Mouse (Mus musculus) gastrocnemius, postnatal 10 days (tissue): ENCODE data around the gene Vamp5. TPM values are rescaled to one million over a fixed set of nuclear protein-coding genes. Genes with fewer than 3 reads are reported as not detected.
A peak's percentile ranks its signal among the peaks of the same experiment; 100 is the strongest.

Source experiments
- DNase-seq: peaks from one replicate; pipeline ENCODE4 v3.0.0; 2021; ENCODE audit warnings: mixed read lengths
- total RNA-seq, 2 experiments: library from RNA; stranded (reverse); gene quantifications; 2 replicates each; pipeline ENCODE4 v1.2.3; 2021

The Vamp5 gene
- total RNA-seq, 2 experiments from 2014 or later = 49.1 to 50.0 TPM

- DNase-seq = no peak
Observed at GRCm38 (mm10) chr6:72346261-72346660, 34.0 kb downstream of the Vamp5 start.

- no peak for DNase-seq
Observed at GRCm38 (mm10) chr6:72345633-72346032, 34.6 kb downstream of the Vamp5 start.

GRCm38 (mm10) chr6:72345074-72345567 is 35.1 kb downstream of the Vamp5 start, which contains the start of gene Usp39:
TSS of gene Usp39 (minus strand) at chr6:72345184.
- DNase-seq = peak; percentile 89

- no peak for DNase-seq
Observed at GRCm38 (mm10) chr6:72344396-72345073, 35.7 kb downstream of the Vamp5 start.

- DNase-seq = no peak
Observed at GRCm38 (mm10) chr6:72340481-72340880, 39.8 kb downstream of the Vamp5 start.

- no peak for DNase-seq
Observed at GRCm38 (mm10) chr6:72333111-72333510, 47.2 kb downstream of the Vamp5 start.

GRCm38 (mm10) chr6:72330133-72330532 is 50.1 kb downstream of the Vamp5 start:
- no peak for DNase-seq

- DNase-seq = no peak
Observed at GRCm38 (mm10) chr6:72329019-72329418, 51.2 kb downstream of the Vamp5 start.

- DNase-seq = no peak
Observed at GRCm38 (mm10) chr6:72326274-72326673, 54.0 kb downstream of the Vamp5 start.

GRCm38 (mm10) chr6:72323786-72324508 is 56.3 kb downstream of the Vamp5 start:
- DNase-seq = no peak

- DNase-seq = no peak
Observed at GRCm38 (mm10) chr6:72322936-72323335, 57.3 kb downstream of the Vamp5 start.

- DNase-seq = peak; percentile 29
Observed at GRCm38 (mm10) chr6:72319019-72319418, 61.2 kb downstream of the Vamp5 start.

Other genes with a start within 250 kb of the Vamp5 start
- gene Atoh8, start 144.9 kb downstream of the Vamp5 start, total RNA-seq = 1 to 10 TPM; 4.0 to 4.6 TPM
- not detected for gene Sftpb, start 75.9 kb downstream of the Vamp5 start, total RNA-seq
- 10 to 100 TPM; 17.2 to 18.4 TPM for gene Usp39, start 35.3 kb downstream of the Vamp5 start, total RNA-seq
- 10 to 100 TPM; 12.5 to 15.6 TPM for gene 0610030E20Rik, start 33.2 kb downstream of the Vamp5 start, total RNA-seq
- gene Tmem150a, start 25.0 kb downstream of the Vamp5 start, total RNA-seq = 10 to 100 TPM in 1 of 2 experiments, 1 to 10 TPM in 1; 8.0 to 14.0 TPM
- 10 to 100 TPM; 35.9 to 36.6 TPM for gene Rnf181, start 13.5 kb downstream of the Vamp5 start, total RNA-seq
- gene Vamp8, start 10.2 kb upstream of the Vamp5 start, total RNA-seq = 10 to 100 TPM; 60.9 to 64.7 TPM
- gene Ggcx, start 33.8 kb upstream of the Vamp5 start, total RNA-seq = 10 to 100 TPM; 15.1 to 21.9 TPM
- gene Mat2a, start 59.1 kb upstream of the Vamp5 start, total RNA-seq = 100 to 1,000 TPM; 200 to 249 TPM
- under 1 TPM; 0.54 to 0.79 TPM for gene Sh2d6, start 141.2 kb upstream of the Vamp5 start, total RNA-seq
- 10 to 100 TPM; 12.4 to 19.1 TPM for gene Capg, start 163.9 kb upstream of the Vamp5 start, total RNA-seq
- 1 to 10 TPM; 6.1 to 6.8 TPM for gene Elmod3, start 217.9 kb upstream of the Vamp5 start, total RNA-seq
- 10 to 100 TPM; 36.3 to 37.1 TPM for gene Retsat, start 218.0 kb upstream of the Vamp5 start, total RNA-seq
- gene Tgoln1, start 236.5 kb upstream of the Vamp5 start, total RNA-seq = 10 to 100 TPM; 22.8 to 25.2 TPM